8 mouse cellular contexts compared by ENCODE assay signal in the genomic region with DNA sequence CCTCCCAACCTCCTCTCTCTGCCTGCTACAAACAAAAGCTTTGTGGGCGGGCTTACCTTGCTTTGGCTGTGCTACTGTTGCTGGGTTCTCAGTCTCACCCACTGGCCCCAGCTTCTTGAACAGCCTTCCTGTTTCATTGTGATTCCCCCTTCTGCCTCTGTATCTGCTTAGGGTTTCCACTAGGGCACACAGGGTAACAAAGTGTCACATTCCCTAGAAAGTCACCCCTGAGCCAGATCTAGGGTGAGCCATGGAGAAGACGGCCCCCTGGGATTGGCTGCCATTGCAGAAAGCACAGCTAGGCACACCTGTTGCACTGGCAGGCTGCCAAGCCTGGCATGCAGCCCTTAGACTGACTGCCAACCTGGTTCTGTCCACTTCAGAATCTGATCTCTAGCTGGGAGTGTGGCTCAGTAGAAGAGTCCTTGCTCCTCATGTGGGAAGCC. TPM values are rescaled to one million over a fixed set of nuclear protein-coding genes. Genes with fewer than 3 reads are reported as not detected.
DNase-seq lines count a peak whose midpoint lies in the region; ATAC-seq lines count a peak whose summit lies in the region.

No protein-coding gene starts in this region.

- H3K27ac ChIP-seq in forebrain, embryonic 15.5 days (replicated peaks) = peak overlapping the region; percentile 78
- peak overlapping the region; percentile 85 for H3K27ac ChIP-seq in hindbrain, embryonic 10.5 days
- H3K27ac ChIP-seq in limb, embryonic 10.5 days = peak overlapping the region; percentile 90
- peak overlapping the region; percentile 71 for H3K27ac ChIP-seq in midbrain, embryonic 11.5 days (ENCODE audit: low read depth, low read length)

- peak; percentile 58 for DNase-seq in CD4-positive helper T cell, adult 2 months (ENCODE audit: low read depth, low spot score)
- peak; percentile 15 for DNase-seq in hindbrain, embryonic 10.5 days (ENCODE audit: low spot score)
- DNase-seq in limb, embryonic 10.5 days (ENCODE audit: low spot score) = peak; percentile 41
- peak; percentile 89 for DNase-seq in midbrain, embryonic 11.5 days (ENCODE audit: low spot score, missing footprints)
- peak; percentile 64 to 77 for DNase-seq in thymus, adult 18-20 months
- no peak for DNase-seq in layer of hippocampus, adult 11-12 months (ENCODE audit: low spot score)

- H3K4me3 ChIP-seq in forebrain, embryonic 15.5 days = no peak overlapping the region
- H3K4me3 ChIP-seq in hindbrain, embryonic 10.5 days = no peak overlapping the region
- H3K4me3 ChIP-seq in limb, embryonic 10.5 days = no peak overlapping the region
- H3K4me3 ChIP-seq in midbrain, embryonic 11.5 days (ENCODE audit: low read depth, low read length) = no peak overlapping the region

- ATAC-seq in cerebellum, adult (ENCODE audit: insufficient number of reproducible peaks, low FRiP score, low TSS enrichment) = peak; percentile 49; the same call in 1 of the 2 replicates
- peak; percentile 47 for ATAC-seq in forebrain, embryonic 15.5 days (replicated peaks)
- ATAC-seq in midbrain, embryonic 11.5 days (ENCODE audit: low FRiP score) = peak; percentile 66

- no peak overlapping the region for H3K4me2 ChIP-seq in forebrain, embryonic 15.5 days (replicated peaks)
- no peak overlapping the region for H3K4me2 ChIP-seq in midbrain, embryonic 11.5 days

- no peaks in the 10 kb centered on the region for H3K9me3 ChIP-seq in forebrain, embryonic 15.5 days
- H3K9me3 ChIP-seq in hindbrain, embryonic 10.5 days = no peaks in the 10 kb centered on the region
- H3K9me3 ChIP-seq in limb, embryonic 10.5 days (replicated peaks) = no peaks in the 10 kb centered on the region
- H3K9me3 ChIP-seq in midbrain, embryonic 11.5 days (ENCODE audit: control insufficient read depth, low read length) = no peaks in the 10 kb centered on the region

- no peak overlapping the region for H3K9ac ChIP-seq in forebrain, embryonic 15.5 days (replicated peaks)
- H3K9ac ChIP-seq in midbrain, embryonic 11.5 days (ENCODE audit: low read length) = peak overlapping the region; percentile 1; the same call in 1 of the 2 replicates

- WGBS in forebrain, embryonic 15.5 days = 24% methylated on average over 2 of the region's 2 CpGs
- WGBS in hindbrain, embryonic 10.5 days = 49% methylated on average over 2 of the region's 2 CpGs
- WGBS in limb, embryonic 10.5 days = 51% methylated on average over 2 of the region's 2 CpGs
- WGBS in midbrain, embryonic 11.5 days = 24% methylated on average over 2 of the region's 2 CpGs

- H3K27me3 ChIP-seq in forebrain, embryonic 15.5 days = no peaks in the 10 kb centered on the region
- no peaks in the 10 kb centered on the region for H3K27me3 ChIP-seq in hindbrain, embryonic 10.5 days (ENCODE audit: insufficient read depth, poor library complexity, severe bottlenecking)
- no peaks in the 10 kb centered on the region for H3K27me3 ChIP-seq in limb, embryonic 10.5 days (ENCODE audit: low read depth, poor library complexity, severe bottlenecking)
- H3K27me3 ChIP-seq in midbrain, embryonic 11.5 days (ENCODE audit: control insufficient read depth, insufficient read depth, low read length) = no peaks in the 10 kb centered on the region

- peaks cover 22% of the 10 kb centered on the region for H3K4me1 ChIP-seq in forebrain, embryonic 15.5 days
- H3K4me1 ChIP-seq in hindbrain, embryonic 10.5 days (replicated peaks) = peaks cover 19% of the 10 kb centered on the region
- H3K4me1 ChIP-seq in limb, embryonic 10.5 days = peaks cover 25% of the 10 kb centered on the region
- peaks cover 14% of the 10 kb centered on the region for H3K4me1 ChIP-seq in midbrain, embryonic 11.5 days (ENCODE audit: control insufficient read depth, insufficient read depth, low read length)

- no peaks in the 10 kb centered on the region for H3K36me3 ChIP-seq in forebrain, embryonic 15.5 days
- H3K36me3 ChIP-seq in hindbrain, embryonic 10.5 days = no peaks in the 10 kb centered on the region
- H3K36me3 ChIP-seq in limb, embryonic 10.5 days = no peaks in the 10 kb centered on the region
- no peaks in the 10 kb centered on the region for H3K36me3 ChIP-seq in midbrain, embryonic 11.5 days (ENCODE audit: control insufficient read depth, insufficient read depth, low read length)

RNA-seq across cellular contexts. Expression of a gene that starts 10.6 kb away (rescaled TPM):
- polyA plus RNA-seq in forebrain, embryonic 15.5 days (2015; fragmentation: Nextera tagmentation; extraction: Ambion mirVana) = 1.3 and 2.1 TPM in 2 replicates
- polyA plus RNA-seq in hindbrain, embryonic 10.5 days (2016; fragmentation: Nextera tagmentation; extraction: Ambion mirVana) = 1.1 and 2.9 TPM in 2 replicates
- polyA plus RNA-seq in limb, embryonic 10.5 days (2016; fragmentation: Nextera tagmentation; extraction: Ambion mirVana) = 0.15 and 0.30 TPM in 2 replicates
- polyA plus RNA-seq in midbrain, embryonic 11.5 days (2014; fragmentation: Nextera tagmentation; extraction: Ambion mirVana) = 1.2 and 1.5 TPM in 2 replicates

RNA-seq across cellular contexts. Expression of a gene that starts 17.3 kb away (rescaled TPM):
- polyA plus RNA-seq in forebrain, embryonic 15.5 days (2015; fragmentation: Nextera tagmentation; extraction: Ambion mirVana) = 0.95 and 1.7 TPM in 2 replicates
- 0.37 and 0.61 TPM in 2 replicates for polyA plus RNA-seq in hindbrain, embryonic 10.5 days (2016; fragmentation: Nextera tagmentation; extraction: Ambion mirVana)
- polyA plus RNA-seq in limb, embryonic 10.5 days (2016; fragmentation: Nextera tagmentation; extraction: Ambion mirVana) = 0.26 and 0.33 TPM in 2 replicates
- 0.51 and 0.66 TPM in 2 replicates for polyA plus RNA-seq in midbrain, embryonic 11.5 days (2014; fragmentation: Nextera tagmentation; extraction: Ambion mirVana)
